Mouse (Mus musculus) intestine, embryonic 16.5 days (tissue): ENCODE measurements at regions not wholly inside any gene's neighbourhood (a gene's known extent, or its start where the extent isn't known, plus 50 kb on each side); places are given as distances from the start of the nearest gene placed in this dataset.

Source experiments
- ATAC-seq: fragments of 200-750 bp; cut with Nextera tagmentation; 2 replicates; pipeline ENCODE4 v1.8.0; 2017; ENCODE audit warnings: moderate TSS enrichment, moderate library complexity
- H3K27ac ChIP-seq: fragments of 300-500 bp; sonication (generic); 2 replicates; pipeline ENCODE4 v1.5.1; 2014; ENCODE audit warnings: mild to moderate bottlenecking, low read length
- H3K27me3 ChIP-seq: fragments of 300-500 bp; sonication (generic); replicated peaks from 2 replicates; pipeline ENCODE4 v1.6.1; 2014; ENCODE audit warnings: low read length, control low read depth, mixed read lengths; ENCODE audit not compliant: control insufficient read depth, insufficient read depth
- H3K36me3 ChIP-seq: fragments of 300-500 bp; sonication (generic); 2 replicates; pipeline ENCODE4 v1.6.1; 2014; ENCODE audit warnings: low read length, control low read depth; ENCODE audit not compliant: control insufficient read depth, insufficient read depth
- H3K4me1 ChIP-seq: fragments of 300-500 bp; sonication (generic); 2 replicates; pipeline ENCODE4 v1.6.1; 2014; ENCODE audit warnings: low read length, control low read depth, mixed read lengths; ENCODE audit not compliant: control insufficient read depth, insufficient read depth
- H3K4me2 ChIP-seq: fragments of 300-500 bp; sonication (generic); 2 replicates; pipeline ENCODE4 v1.6.1; 2014; ENCODE audit warnings: low read depth, low read length, control low read depth
- H3K4me3 ChIP-seq: fragments of 300-500 bp; sonication (generic); 2 replicates; pipeline ENCODE4 v1.5.1; 2014; ENCODE audit warnings: mild to moderate bottlenecking, low read length
- H3K9ac ChIP-seq: fragments of 300-500 bp; sonication (generic); 2 replicates; pipeline ENCODE4 v1.6.1; 2014; ENCODE audit warnings: low read depth, low read length
- H3K9me3 ChIP-seq: fragments of 300-500 bp; sonication (generic); 2 replicates; pipeline ENCODE4 v1.6.1; 2016; ENCODE audit warnings: low read length, control low read depth; ENCODE audit not compliant: control insufficient read depth
- WGBS: fragments of 180-500 bp; shearing (Covaris S2); extraction: QIAGEN DNeasy Blood & Tissue Kit; methylation state at CpG from one replicate; pipeline ENCODE4 v1.1.7; 2014; 5-methylcytosine and 5-hydroxymethylcytosine counted together

DNA sequence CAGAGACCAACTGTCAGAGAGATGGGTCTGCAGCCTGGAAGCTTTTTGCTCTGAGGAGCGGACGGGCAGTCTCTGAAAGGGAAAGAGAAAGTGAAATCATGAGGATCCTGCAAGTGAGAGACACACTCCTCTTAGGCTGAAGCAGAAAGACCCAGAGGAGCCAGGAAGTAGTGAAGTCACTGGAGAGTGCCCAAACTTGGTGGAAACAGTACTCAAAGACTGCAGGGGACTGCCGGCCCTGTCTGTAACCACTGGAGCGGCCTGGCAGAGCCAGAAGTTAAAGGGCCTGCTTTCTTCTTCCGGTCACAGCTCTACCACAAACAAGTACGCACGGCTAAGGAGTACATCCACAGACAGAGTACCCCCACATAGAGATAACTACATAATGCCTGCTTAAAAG, 326.5 kb downstream of the Efnb2 start:
- H3K36me3 ChIP-seq: no peaks in the 10 kb centered on the region
- no peak overlapping the region for H3K27ac ChIP-seq
- peak; percentile 32; the same call in 1 of the 2 replicates for ATAC-seq
- no peak overlapping the region for H3K9ac ChIP-seq
- no peaks in the 10 kb centered on the region for H3K9me3 ChIP-seq
- no peak overlapping the region for H3K4me2 ChIP-seq
- H3K27me3 ChIP-seq: no peaks in the 10 kb centered on the region
- H3K4me1 ChIP-seq: peaks cover 8% of the 10 kb centered on the region
- H3K4me3 ChIP-seq: no peak overlapping the region
- 86% methylated on average over 7 of the region's 7 CpGs for WGBS

DNA sequence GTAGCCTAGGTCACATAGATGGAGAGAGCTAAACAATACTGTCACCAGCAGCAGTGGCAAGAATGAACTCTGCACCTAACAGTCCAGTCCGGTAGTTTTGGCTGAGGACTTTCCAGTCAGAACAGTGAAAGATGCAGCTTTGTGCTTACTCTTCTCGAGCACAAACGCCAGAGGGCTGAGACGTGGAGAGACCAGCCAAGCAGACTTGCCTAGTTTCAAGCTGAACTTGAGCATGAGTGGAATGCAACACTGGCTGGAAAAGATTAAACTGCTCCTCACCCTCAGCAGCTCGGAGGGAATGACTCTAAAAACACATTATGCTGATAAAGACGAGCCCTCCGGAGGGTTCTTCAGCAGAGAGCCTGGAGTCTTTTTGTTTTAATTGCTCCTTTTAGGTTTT, 329.8 kb downstream of the Efnb2 start:
- no peaks in the 10 kb centered on the region for H3K27me3 ChIP-seq
- WGBS: 35% methylated on average over 7 of the region's 7 CpGs
- no peak overlapping the region for H3K9ac ChIP-seq
- no peaks in the 10 kb centered on the region for H3K9me3 ChIP-seq
- no peak overlapping the region for H3K4me2 ChIP-seq
- H3K36me3 ChIP-seq: no peaks in the 10 kb centered on the region
- H3K4me3 ChIP-seq: no peak overlapping the region
- H3K4me1 ChIP-seq: peaks cover 13% of the 10 kb centered on the region
- no peak overlapping the region for H3K27ac ChIP-seq
- ATAC-seq: no peak

DNA sequence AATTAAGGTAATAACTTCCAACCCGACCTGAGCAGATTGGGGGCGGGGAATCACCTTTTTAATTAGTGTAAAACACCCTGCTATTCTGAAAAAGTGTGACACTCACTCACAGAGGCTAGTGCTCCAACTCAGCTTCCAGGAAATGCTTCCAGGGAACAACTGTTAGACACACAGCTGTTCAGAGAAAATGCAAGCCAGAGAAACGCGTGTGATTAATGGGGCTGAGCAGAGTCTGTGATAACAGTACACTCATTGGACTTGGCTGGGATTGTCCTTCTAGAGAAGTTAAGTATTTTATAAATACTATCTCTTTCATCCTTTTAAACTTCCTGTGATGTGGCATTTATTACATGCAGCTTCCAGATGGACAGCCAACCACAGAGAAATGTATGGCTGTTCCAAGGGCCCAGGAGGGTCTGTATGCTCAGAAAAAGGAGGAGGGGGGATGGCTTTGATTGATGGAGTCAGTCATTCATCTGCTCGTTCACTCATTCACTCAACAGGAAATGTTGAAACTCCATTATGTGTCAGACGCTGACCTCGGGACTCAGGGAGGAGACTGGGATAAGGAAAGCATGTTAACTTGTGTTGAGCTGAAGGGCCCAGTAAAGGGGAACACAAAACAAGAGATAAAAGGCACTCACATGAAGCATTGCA, 332.9 kb downstream of the Efnb2 start:
- no peak overlapping the region for H3K4me3 ChIP-seq
- no peaks in the 10 kb centered on the region for H3K9me3 ChIP-seq
- H3K4me2 ChIP-seq: no peak overlapping the region
- H3K4me1 ChIP-seq: peaks cover 9% of the 10 kb centered on the region
- H3K9ac ChIP-seq: no peak overlapping the region
- H3K27ac ChIP-seq: no peak overlapping the region
- H3K27me3 ChIP-seq: no peaks in the 10 kb centered on the region
- no peaks in the 10 kb centered on the region for H3K36me3 ChIP-seq
- 21% methylated on average over 7 of the region's 7 CpGs for WGBS
- ATAC-seq: peak; percentile 77

DNA sequence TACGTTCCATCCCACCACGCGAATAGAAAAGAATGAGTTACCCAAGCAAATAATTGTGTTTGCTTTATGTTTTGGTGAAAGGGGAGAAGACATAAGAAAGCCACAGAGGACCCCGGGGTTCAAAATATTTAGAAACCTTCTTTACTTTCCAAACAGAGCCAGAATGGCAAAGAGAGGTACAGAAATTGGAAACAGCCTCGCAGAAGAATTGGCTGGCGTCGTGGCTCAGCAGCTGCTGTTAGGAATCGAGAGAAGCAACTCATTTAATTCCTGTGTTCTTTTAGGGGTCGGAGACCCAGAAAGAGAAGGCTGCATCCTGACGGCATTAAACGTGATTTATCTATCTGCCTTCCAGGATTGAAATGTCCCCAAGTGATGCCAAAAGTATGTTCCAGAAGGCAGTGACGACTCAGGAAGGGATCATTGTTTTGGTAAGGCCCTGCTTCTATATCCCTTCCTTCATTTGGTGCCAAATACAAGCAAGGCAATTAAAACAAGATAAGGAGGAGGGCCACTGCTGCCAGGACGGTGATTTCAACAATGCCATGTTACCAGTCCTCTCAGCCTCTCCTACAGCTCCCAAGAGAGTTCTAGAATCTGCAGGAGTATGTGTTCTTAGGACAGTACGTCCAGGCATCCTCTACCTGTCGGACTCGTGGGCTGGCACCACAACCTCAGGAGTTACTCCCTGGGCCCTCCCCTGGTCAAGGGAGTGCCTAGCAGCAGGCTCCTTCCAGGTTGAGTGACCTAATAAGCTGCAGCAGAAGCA, 334.8 kb downstream of the Efnb2 start:
- Histone ChIP-seq H3K4me2 (no peak overlapping the region), H3K4me1 (peaks cover 9% of the 10 kb centered on the region)
- WGBS: 65% methylated on average over 16 of the region's 16 CpGs

DNA sequence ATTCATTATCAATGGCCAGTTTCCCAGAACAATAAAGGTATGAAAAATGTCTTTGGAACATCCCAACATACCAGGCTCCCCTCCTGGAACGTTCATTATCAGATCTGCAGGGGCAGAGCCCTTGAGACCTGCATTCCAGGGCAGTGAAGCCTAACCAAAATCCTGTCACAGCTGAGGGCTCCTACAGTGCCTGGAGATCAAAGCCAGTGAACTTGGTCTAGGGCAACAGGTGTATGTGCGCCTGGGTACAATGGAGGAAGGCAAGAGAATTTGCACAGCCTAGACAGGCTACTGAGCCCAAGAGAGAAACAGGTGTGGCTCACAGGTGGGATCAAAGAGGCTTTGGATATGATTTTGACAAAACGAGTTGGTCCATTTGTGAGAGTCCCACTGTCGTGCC, 335.6 kb downstream of the Efnb2 start:
- Histone ChIP-seq H3K4me2 (no peak overlapping the region), H3K27ac (no peak overlapping the region), H3K36me3 (no peaks in the 10 kb centered on the region), H3K9ac (no peak overlapping the region), H3K9me3 (no peaks in the 10 kb centered on the region), H3K4me1 (peaks cover 9% of the 10 kb centered on the region), H3K27me3 (no peaks in the 10 kb centered on the region), H3K4me3 (no peak overlapping the region)
- no peak for ATAC-seq
- 48% methylated on average over 4 of the region's 4 CpGs for WGBS

More for the DNA sequence above, 334.8 kb downstream of the Efnb2 start:
- no peak for ATAC-seq
- Histone ChIP-seq H3K27me3 (no peaks in the 10 kb centered on the region), H3K4me3 (no peak overlapping the region), H3K27ac (no peak overlapping the region), H3K9me3 (no peaks in the 10 kb centered on the region), H3K36me3 (no peaks in the 10 kb centered on the region), H3K9ac (no peak overlapping the region)

DNA sequence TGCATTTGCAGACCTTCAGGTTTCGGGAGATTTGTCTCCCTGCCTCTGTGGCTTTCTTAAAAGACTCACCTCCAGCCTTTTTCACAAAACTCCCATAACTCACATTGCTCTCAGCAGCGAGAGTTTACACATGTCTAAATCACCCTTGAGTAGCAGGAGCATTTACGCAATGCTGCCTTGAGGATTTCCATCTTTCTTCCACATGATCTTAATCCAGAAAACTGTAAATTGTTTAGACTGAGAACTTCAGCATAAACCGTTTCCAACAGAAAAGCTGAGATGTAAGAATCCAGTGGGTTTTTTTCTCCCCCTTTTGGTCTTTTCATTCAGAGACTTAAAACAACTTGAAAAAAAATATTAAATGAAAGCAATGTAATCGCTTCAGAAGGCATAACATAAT, 336.5 kb downstream of the Efnb2 start:
- peaks cover 9% of the 10 kb centered on the region for H3K4me1 ChIP-seq
- H3K4me3 ChIP-seq: no peak overlapping the region
- H3K4me2 ChIP-seq: no peak overlapping the region
- no peak for ATAC-seq
- no peaks in the 10 kb centered on the region for H3K36me3 ChIP-seq
- H3K27ac ChIP-seq: no peak overlapping the region
- no peak overlapping the region for H3K9ac ChIP-seq
- H3K27me3 ChIP-seq: no peaks in the 10 kb centered on the region
- no peaks in the 10 kb centered on the region for H3K9me3 ChIP-seq
- 43% methylated on average over 5 of the region's 5 CpGs for WGBS

DNA sequence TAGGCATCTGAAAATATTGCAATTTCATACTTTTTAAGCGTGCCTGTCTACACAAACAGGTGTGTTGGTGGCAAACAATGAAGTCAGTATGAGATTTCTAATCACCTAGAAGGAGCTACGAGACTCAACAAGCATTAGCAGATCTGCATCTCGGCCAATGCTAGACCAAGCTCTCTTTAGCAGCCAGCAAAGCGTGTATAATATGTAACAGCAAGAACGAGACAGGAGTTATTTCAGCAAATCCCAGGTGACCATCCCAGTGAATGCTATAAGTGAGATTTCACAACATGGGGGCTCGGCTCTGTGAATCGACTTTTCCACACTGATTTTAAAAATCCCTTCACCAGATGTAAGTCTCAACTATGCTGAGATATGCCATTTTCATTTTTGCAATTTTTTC, 352.8 kb downstream of the Efnb2 start:
- no peaks in the 10 kb centered on the region for H3K9me3 ChIP-seq
- no peaks in the 10 kb centered on the region; the same call in 1 of the 2 replicates for H3K27me3 ChIP-seq
- no peaks in the 10 kb centered on the region for H3K36me3 ChIP-seq
- H3K4me1 ChIP-seq: no peaks in the 10 kb centered on the region
- H3K4me2 ChIP-seq: no peak overlapping the region
- H3K27ac ChIP-seq: no peak overlapping the region
- H3K9ac ChIP-seq: no peak overlapping the region
- no peak overlapping the region for H3K4me3 ChIP-seq
- 77% methylated on average over 7 of the region's 7 CpGs for WGBS
- ATAC-seq: no peak

DNA sequence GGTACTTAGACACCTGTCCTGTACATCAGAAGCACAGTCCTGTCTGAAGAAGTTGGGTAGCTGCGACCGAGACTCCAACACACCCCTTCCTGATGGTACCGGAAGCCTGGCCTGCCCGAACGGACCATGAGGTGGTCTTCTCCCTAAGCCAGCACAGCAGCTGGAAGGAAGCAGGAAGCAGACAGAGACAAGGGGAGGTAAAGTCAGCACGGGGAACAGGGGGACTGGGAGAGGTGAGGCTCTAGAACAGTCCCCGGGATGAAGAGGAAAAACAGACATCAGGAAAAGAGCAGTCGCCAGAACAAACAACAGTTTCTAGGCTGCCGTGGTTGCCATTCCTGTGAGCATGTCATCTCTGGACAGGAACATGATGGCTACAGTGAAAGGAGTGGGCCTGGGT, 353.6 kb downstream of the Efnb2 start:
- ATAC-seq: no peak
- 67% methylated on average over 9 of the region's 9 CpGs for WGBS

DNA sequence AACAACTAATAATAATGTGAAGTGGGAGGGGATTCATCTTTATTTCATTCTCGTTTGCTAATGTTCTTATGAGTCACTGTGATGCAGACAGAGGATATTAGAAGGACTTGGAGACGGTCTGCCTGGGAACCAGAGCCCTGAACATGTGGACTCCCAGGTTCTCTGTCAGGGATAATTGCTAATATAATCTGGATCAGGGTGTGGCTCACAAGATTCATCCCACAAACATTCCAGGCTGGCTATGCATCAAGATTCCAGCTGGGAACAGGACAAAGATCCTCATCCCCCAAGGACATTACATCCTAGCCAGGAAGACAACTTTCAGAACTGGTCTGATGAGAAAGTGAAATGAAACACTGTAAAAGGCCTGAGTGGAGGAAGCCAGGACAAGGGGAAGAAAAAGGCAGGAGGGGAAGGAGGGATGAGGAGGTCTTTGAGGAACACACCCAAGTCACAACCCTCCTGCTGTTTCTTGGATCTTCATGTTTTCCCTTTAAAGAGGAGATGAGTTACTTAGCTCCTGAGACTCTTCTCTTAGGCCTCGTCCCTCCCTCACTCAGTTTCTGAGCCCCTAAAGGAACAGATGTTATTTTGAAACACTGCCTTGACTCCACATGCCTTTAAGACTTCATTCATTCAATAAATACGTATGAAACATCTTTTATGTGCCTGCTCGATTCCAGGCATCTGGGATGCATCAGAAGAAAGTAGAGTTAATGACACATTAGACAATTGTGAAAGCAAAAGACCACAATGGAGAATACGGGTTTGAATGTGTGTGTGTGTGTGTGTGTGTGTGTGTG, 360.9 kb downstream of the Efnb2 start:
- Histone ChIP-seq H3K27me3 (no peaks in the 10 kb centered on the region), H3K4me3 (no peak overlapping the region), H3K36me3 (no peaks in the 10 kb centered on the region), H3K4me2 (no peak overlapping the region), H3K27ac (no peak overlapping the region), H3K9ac (no peak overlapping the region), H3K4me1 (no peaks in the 10 kb centered on the region), H3K9me3 (no peaks in the 10 kb centered on the region)
- 67% methylated on average over 6 of the region's 6 CpGs for WGBS
- no peak for ATAC-seq

More for the DNA sequence above, 353.6 kb downstream of the Efnb2 start:
- no peaks in the 10 kb centered on the region for H3K9me3 ChIP-seq
- no peaks in the 10 kb centered on the region for H3K4me1 ChIP-seq
- H3K4me2 ChIP-seq: no peak overlapping the region
- no peak overlapping the region for H3K4me3 ChIP-seq
- no peaks in the 10 kb centered on the region; the same call in 1 of the 2 replicates for H3K27me3 ChIP-seq
- H3K9ac ChIP-seq: no peak overlapping the region
- no peaks in the 10 kb centered on the region for H3K36me3 ChIP-seq
- H3K27ac ChIP-seq: no peak overlapping the region
